Mouse (Mus musculus) thymus, adult 2 months (tissue): Measurements from ENCODE around the gene Psmc5.

Experiments
- CTCF ChIP-seq: fragments of 200-500 bp; IDR thresholded peaks from 2 replicates; pipeline ENCODE4 v1.5.1; 2012; ENCODE audit warnings: mild to moderate bottlenecking, control low read depth, low read length, moderate library complexity, borderline replicate concordance; ENCODE audit not compliant: control insufficient read depth, poor library complexity, insufficient read depth; ENCODE audit errors: extremely low read depth
- POLR2A ChIP-seq: fragments of 200-500 bp; IDR thresholded peaks from 2 replicates; pipeline ENCODE4 v1.6.1; 2012; ENCODE audit warnings: mild to moderate bottlenecking, low read length, control low read depth, moderate library complexity; ENCODE audit not compliant: control insufficient read depth, poor library complexity, insufficient read depth; ENCODE audit errors: extremely low read depth

GRCm38 (mm10) chr11:106283371-106283770 is 27.4 kb downstream of the Psmc5 start:
- no peak for TF ChIP-seq POLR2A
- no peak for TF ChIP-seq CTCF
